Mouse (Mus musculus) heart, embryonic 16.5 days (tissue): ENCODE data around the gene Med17. TPM values are rescaled to one million over a fixed set of nuclear protein-coding genes. Genes with fewer than 3 reads are reported as not detected.

ENCODE experiments used
- ATAC-seq: fragments of 200-750 bp; cut with Nextera tagmentation; replicated peaks from 2 replicates; pipeline ENCODE4 v1.8.0; 2017; ENCODE audit warnings: moderate number of reproducible peaks; ENCODE audit not compliant: insufficient read depth, low FRiP score; ENCODE audit errors: extremely low read depth
- H3K27ac ChIP-seq: fragments of 300-500 bp; sonication (generic); 2 replicates; pipeline ENCODE4 v1.5.1; 2014; ENCODE audit warnings: mild to moderate bottlenecking, low read length, control low read depth, moderate library complexity
- H3K27me3 ChIP-seq: fragments of 300-500 bp; sonication (generic); 2 replicates; pipeline ENCODE4 v1.6.1; 2014; ENCODE audit warnings: low read length, mixed read lengths; ENCODE audit not compliant: control insufficient read depth, insufficient read depth
- H3K36me3 ChIP-seq: fragments of 300-500 bp; sonication (generic); 2 replicates; pipeline ENCODE4 v1.6.1; 2014; ENCODE audit not compliant: control insufficient read depth, insufficient read depth
- H3K4me1 ChIP-seq: fragments of 300-500 bp; sonication (generic); 2 replicates; pipeline ENCODE4 v1.6.1; 2014; ENCODE audit warnings: low read length, mixed read lengths; ENCODE audit not compliant: control insufficient read depth, insufficient read depth
- H3K4me2 ChIP-seq: fragments of 300-500 bp; sonication (generic); 2 replicates; pipeline ENCODE4 v1.6.1; 2014; ENCODE audit warnings: low read depth, mild to moderate bottlenecking, control low read depth, low read length
- H3K4me3 ChIP-seq: fragments of 300-500 bp; sonication (generic); 2 replicates; pipeline ENCODE4 v1.5.1; 2014; ENCODE audit warnings: mild to moderate bottlenecking, control low read depth, low read length
- H3K9ac ChIP-seq: fragments of 300-500 bp; sonication (generic); 2 replicates; pipeline ENCODE4 v1.6.1; 2014; ENCODE audit warnings: low read length, control low read depth
- H3K9me3 ChIP-seq: fragments of 300-500 bp; sonication (generic); replicated peaks from 2 replicates; pipeline ENCODE4 v1.6.1; 2016; ENCODE audit warnings: low read length; ENCODE audit not compliant: control insufficient read depth
- WGBS: fragments of 180-500 bp; shearing (Covaris S2); extraction: QIAGEN DNeasy Blood & Tissue Kit; methylation state at CpG from one replicate; pipeline ENCODE4 v1.1.7; 2014; 5-methylcytosine and 5-hydroxymethylcytosine counted together
- polyA plus RNA-seq: library from polyadenylated mRNA; unstranded; fragments of >200 nt; fragmentation: Nextera tagmentation; extraction: Ambion mirVana; gene quantifications from 2 replicates; pipeline ENCODE4 v1.2.1, GENCODE M21; 2015

Med17 gene
- polyA plus RNA-seq, 1 experiment from 2014 or later = 21.1 TPM

- H3K36me3 ChIP-seq = peaks cover 23% of the 10 kb centered on the region
- H3K27me3 ChIP-seq = no peaks in the 10 kb centered on the region
- H3K9me3 ChIP-seq = no peaks in the 10 kb centered on the region
- H3K4me3 ChIP-seq = no peak overlapping the region
- no peak overlapping the region for H3K9ac ChIP-seq
- H3K4me2 ChIP-seq = no peak overlapping the region
- WGBS = 84% methylated on average over 3 of the region's 3 CpGs
- H3K4me1 ChIP-seq = peaks cover 14% of the 10 kb centered on the region
- no peak for ATAC-seq
- no peak overlapping the region for H3K27ac ChIP-seq
These were observed 1.4 kb downstream of the Med17 start for GRCm38 (mm10) chr9:15278343-15278742.

DNA sequence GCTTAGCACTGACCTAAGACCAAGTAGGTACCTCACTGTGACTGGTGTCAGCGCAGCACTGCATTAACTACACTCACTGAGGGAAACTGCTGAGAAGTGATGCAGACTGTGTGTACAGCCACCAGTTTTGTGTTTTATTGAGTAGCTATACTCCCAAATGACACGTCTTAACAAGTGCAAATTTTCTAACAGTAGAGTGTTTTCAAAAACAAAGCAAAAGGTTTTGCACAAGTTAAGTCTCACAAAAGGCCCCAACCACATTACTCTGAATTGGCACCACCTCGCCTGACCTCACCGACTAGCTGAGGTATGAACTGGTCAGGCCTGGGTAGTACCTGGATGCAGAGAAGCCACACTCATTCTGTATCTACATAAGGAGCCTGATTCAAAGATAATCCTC is 2.9 kb downstream of the Med17 start:
- Histone ChIP-seq H3K4me3 (no peak overlapping the region), H3K4me1 (peaks cover 14% of the 10 kb centered on the region), H3K27me3 (no peaks in the 10 kb centered on the region), H3K9ac (no peak overlapping the region), H3K4me2 (no peak overlapping the region), H3K36me3 (peaks cover 35% of the 10 kb centered on the region), H3K27ac (no peak overlapping the region), H3K9me3 (no peaks in the 10 kb centered on the region)
- no peak for ATAC-seq
- 91% methylated on average over 4 of the region's 4 CpGs for WGBS

GRCm38 (mm10) chr9:15273981-15274380 is 5.8 kb downstream of the Med17 start:
- H3K27me3 ChIP-seq = no peaks in the 10 kb centered on the region
- 92% methylated on average over 2 of the region's 2 CpGs for WGBS
- no peak overlapping the region for H3K9ac ChIP-seq
- no peaks in the 10 kb centered on the region for H3K9me3 ChIP-seq
- no peak overlapping the region for H3K4me2 ChIP-seq
- H3K27ac ChIP-seq = no peak overlapping the region
- peaks cover 8% of the 10 kb centered on the region for H3K4me1 ChIP-seq
- ATAC-seq = no peak
- peaks cover 63% of the 10 kb centered on the region for H3K36me3 ChIP-seq
- no peak overlapping the region for H3K4me3 ChIP-seq

- Histone ChIP-seq H3K4me2 (no peak overlapping the region), H3K4me1 (no peaks in the 10 kb centered on the region), H3K4me3 (no peak overlapping the region), H3K9ac (no peak overlapping the region), H3K9me3 (no peaks in the 10 kb centered on the region), H3K27me3 (no peaks in the 10 kb centered on the region), H3K36me3 (peaks cover 66% of the 10 kb centered on the region), H3K27ac (no peak overlapping the region)
- WGBS = 95% methylated on average over 10 of the region's 10 CpGs
- no peak for ATAC-seq
These were observed 16.2 kb downstream of the Med17 start for GRCm38 (mm10) chr9:15263487-15263886.

DNA sequence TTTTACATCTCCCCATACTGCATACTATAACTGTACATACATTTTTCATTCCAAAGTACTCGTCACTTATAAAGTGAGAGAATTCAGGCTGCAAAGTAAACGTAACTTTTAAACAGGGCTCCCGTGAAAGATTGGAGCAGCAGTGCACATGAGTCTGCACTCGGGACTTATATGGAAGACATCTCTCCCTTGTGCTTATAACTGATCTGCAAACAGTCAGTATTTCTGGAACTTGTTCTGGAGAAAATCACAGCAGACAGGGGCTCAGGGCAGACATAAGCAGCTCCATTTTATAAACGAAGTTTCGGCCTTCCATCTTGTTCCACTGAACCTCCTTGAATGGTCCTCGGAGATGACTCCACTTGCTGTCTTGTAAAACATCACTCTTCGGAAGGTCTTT is 17.8 kb downstream of the Med17 start:
- WGBS = 88% methylated on average over 8 of the region's 8 CpGs
- Histone ChIP-seq H3K4me1 (no peaks in the 10 kb centered on the region), H3K9me3 (no peaks in the 10 kb centered on the region), H3K36me3 (peaks cover 56% of the 10 kb centered on the region), H3K9ac (no peak overlapping the region), H3K4me3 (no peak overlapping the region), H3K27ac (no peak overlapping the region), H3K4me2 (no peak overlapping the region), H3K27me3 (no peaks in the 10 kb centered on the region)
- no peak for ATAC-seq

DNA sequence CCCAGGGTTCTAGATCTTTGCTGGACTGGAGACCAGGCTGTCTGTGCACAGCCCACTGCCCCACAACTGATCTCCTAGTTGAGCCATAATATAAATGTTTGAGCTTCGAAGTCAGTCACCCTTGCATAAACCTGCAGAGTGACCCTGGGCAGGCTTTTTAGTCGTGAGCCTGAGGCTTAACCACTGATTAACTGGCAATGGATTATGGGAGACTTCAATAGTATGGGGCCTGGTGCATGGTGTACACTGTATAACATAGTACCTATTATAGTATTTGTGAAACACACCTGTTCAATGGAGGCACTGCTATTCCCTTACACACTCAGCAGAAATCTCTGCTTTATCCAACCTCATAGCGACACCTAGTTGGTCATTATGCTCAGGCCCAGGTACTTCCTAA is 23.5 kb downstream of the Med17 start:
- no peak for ATAC-seq
- no peaks in the 10 kb centered on the region for H3K9me3 ChIP-seq
- no peak overlapping the region for H3K4me2 ChIP-seq
- no peak overlapping the region for H3K9ac ChIP-seq
- H3K36me3 ChIP-seq = peaks cover 9% of the 10 kb centered on the region
- WGBS = 83% methylated on average over 3 of the region's 3 CpGs
- no peaks in the 10 kb centered on the region for H3K4me1 ChIP-seq
- no peak overlapping the region for H3K4me3 ChIP-seq
- no peak overlapping the region for H3K27ac ChIP-seq
- no peaks in the 10 kb centered on the region for H3K27me3 ChIP-seq

DNA sequence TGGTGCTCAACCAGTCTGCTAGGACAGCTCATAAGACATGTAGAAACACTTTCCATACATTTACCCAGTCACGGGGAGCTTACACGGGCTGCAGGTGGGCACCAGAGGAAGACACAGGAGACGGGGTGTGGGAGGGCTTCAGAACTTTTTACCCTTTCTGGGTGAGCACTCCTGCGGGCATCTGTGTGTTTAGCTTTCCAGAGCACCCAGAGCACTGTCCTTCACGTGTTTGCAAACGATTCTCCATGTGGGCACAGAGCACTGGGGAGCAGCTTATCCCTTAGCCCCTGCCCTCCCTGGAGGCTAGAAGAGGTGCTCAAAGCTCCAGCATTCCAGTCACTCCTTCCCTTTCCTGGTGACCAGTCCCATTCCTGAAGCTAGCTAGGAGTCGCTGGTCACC is 25.2 kb downstream of the Med17 start:
- no peak overlapping the region for H3K4me3 ChIP-seq
- H3K27ac ChIP-seq = no peak overlapping the region
- H3K9ac ChIP-seq = no peak overlapping the region
- H3K9me3 ChIP-seq = no peaks in the 10 kb centered on the region
- H3K36me3 ChIP-seq = no peaks in the 10 kb centered on the region
- H3K27me3 ChIP-seq = no peaks in the 10 kb centered on the region
- 75% methylated on average over 7 of the region's 7 CpGs for WGBS
- H3K4me2 ChIP-seq = no peak overlapping the region
- ATAC-seq = no peak
- H3K4me1 ChIP-seq = no peaks in the 10 kb centered on the region

DNA sequence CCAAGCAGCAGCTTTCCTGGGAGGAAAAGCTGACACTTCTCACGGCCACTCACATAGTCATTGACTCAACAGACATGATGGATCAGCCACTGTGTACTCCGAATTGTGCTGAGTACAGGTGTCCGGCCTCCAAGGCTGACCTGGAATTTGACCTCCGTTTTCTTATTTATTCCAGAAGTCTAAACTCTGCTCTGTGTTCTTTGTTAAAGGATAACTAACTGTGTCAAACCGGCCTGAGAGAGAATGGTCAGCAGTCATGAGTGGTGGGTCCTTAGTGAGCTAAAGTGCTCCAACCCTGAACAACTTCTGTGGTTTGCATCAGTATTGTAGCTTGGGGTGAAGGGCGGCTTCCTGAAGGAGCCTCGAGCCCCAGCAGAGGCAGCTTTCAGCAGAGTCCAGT is 27.5 kb downstream of the Med17 start:
- no peaks in the 10 kb centered on the region for H3K27me3 ChIP-seq
- H3K4me1 ChIP-seq = no peaks in the 10 kb centered on the region
- ATAC-seq = no peak
- no peak overlapping the region for H3K9ac ChIP-seq
- no peak overlapping the region for H3K4me3 ChIP-seq
- H3K27ac ChIP-seq = no peak overlapping the region
- no peaks in the 10 kb centered on the region for H3K36me3 ChIP-seq
- H3K4me2 ChIP-seq = no peak overlapping the region
- H3K9me3 ChIP-seq = peaks cover 5% of the 10 kb centered on the region; the same call in 1 of the 2 replicates
- WGBS = 75% methylated on average over 7 of the region's 7 CpGs

DNA sequence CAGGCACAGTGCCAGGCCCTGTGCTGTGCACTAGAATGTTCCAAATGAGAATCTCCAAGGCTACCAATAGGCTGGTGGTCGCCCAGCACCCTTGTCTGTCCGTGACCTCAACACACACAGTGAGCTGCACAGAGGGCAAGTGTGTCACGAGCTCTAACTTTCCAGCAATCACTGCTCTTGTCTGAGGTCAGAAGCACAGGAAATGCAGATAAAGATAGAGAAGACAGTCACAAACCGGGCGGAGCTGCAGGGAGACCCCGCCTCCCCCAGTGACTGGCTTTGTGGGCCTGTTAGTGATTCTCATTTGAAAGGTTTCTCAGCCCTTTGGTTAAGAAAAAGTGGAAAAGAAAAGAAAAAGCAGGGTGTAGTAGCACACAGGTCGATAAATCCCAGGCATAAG is 29.4 kb downstream of the Med17 start:
- WGBS = 52% methylated on average over 7 of the region's 7 CpGs
- Histone ChIP-seq H3K4me2 (no peak overlapping the region), H3K36me3 (no peaks in the 10 kb centered on the region), H3K27ac (no peak overlapping the region), H3K4me1 (no peaks in the 10 kb centered on the region), H3K9ac (no peak overlapping the region), H3K9me3 (peaks cover 5% of the 10 kb centered on the region; the same call in 1 of the 2 replicates), H3K27me3 (no peaks in the 10 kb centered on the region), H3K4me3 (no peak overlapping the region)
- 0 out of 2 replicates have a peak, but pooled peaks have one; percentile 37 for ATAC-seq
